Mouse (Mus musculus): ENCODE data around the gene Fbxo31. TPM values are rescaled to one million over a fixed set of nuclear protein-coding genes. Genes with fewer than 3 reads are reported as not detected.
"Not testable (repeated sequence)": the region's sequence is repeated elsewhere in the genome, so short reads cannot be mapped to it uniquely, and the experiment has no call there.

Gene Fbxo31
- polyA plus RNA-seq, 1 experiment from 2014 or later, result 18.4 TPM

DNA sequence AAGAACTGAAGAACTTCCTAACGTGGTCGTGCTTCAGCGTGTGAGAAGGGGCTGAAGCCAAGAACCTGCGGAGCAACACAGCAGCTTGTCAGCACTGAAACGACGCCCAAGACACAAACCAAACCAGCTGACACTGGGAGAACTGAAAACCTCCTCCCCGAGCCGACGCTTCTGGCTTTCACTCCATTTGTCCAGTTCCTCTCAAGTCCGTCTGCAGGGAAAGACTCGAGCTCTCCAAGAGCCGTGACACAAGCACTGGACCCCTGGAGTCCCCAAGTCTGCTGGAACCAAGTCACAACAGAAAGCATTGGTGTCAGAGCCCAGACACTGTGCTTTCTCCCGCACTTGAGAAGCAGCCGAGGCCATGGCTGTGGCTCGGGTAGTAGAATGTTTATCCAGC lies 30.6 kb upstream of the Fbxo31 start:
- DNase-seq (no peak), ATAC-seq (ENCODE audit: insufficient read depth) (no peak)
- TF ChIP-seq CTCF (IDR thresholded peaks at IDR 0.05; ENCODE audit: low read depth), result no peak
- no peaks in the 10 kb centered on the region for H3K9me3 ChIP-seq (ENCODE audit: low read depth, low read length)
- H3K4me3 ChIP-seq (ENCODE audit: low read depth, low read length), result no peak overlapping the region
- H3K27ac ChIP-seq (ENCODE audit: low read depth), result no peak overlapping the region
- no peaks in the 10 kb centered on the region for H3K27me3 ChIP-seq (ENCODE audit: insufficient read depth, low read length)
- H3K4me2 ChIP-seq, result no peak overlapping the region
- no peaks in the 10 kb centered on the region for H3K4me1 ChIP-seq (ENCODE audit: insufficient read depth)
- no peak overlapping the region for H3K9ac ChIP-seq
- WGBS, result 85% methylated on average over 15 of the region's 15 CpGs
- H3K36me3 ChIP-seq (ENCODE audit: insufficient read depth), result peaks cover 66% of the 10 kb centered on the region

DNA sequence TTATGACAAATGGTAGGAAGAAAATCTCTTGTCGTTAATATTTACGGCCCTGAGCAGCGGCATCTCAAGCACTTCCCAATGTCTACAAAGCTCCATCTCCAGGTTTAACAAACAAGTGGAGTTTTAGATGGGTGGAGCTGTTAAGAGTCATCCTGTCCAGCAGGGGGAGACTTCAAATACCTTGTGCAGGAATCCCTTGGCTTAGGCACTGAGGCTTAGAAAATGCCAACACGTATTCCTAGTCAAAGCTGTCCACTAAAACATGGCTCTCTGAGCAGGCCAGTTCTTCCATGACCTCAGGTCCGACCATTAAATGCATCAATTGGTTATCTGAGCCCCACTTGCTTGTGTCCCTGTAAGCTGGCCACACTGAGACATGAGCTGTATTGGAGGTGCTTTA lies 29.1 kb upstream of the Fbxo31 start:
- 81% methylated on average over 5 of the region's 5 CpGs for WGBS
- ATAC-seq (ENCODE audit: insufficient read depth) (no peak), DNase-seq (peak; percentile 22)
- Histone ChIP-seq H3K27ac (ENCODE audit: low read depth) (no peak overlapping the region), H3K4me1 (ENCODE audit: insufficient read depth) (no peaks in the 10 kb centered on the region), H3K36me3 (ENCODE audit: insufficient read depth) (peaks cover 79% of the 10 kb centered on the region), H3K4me3 (ENCODE audit: low read depth, low read length) (no peak overlapping the region), H3K4me2 (no peak overlapping the region), H3K9me3 (ENCODE audit: low read depth, low read length) (no peaks in the 10 kb centered on the region), H3K27me3 (ENCODE audit: insufficient read depth, low read length) (no peaks in the 10 kb centered on the region), H3K9ac (no peak overlapping the region)
- peak; percentile 54 for TF ChIP-seq CTCF (IDR thresholded peaks at IDR 0.05; ENCODE audit: low read depth)

DNA sequence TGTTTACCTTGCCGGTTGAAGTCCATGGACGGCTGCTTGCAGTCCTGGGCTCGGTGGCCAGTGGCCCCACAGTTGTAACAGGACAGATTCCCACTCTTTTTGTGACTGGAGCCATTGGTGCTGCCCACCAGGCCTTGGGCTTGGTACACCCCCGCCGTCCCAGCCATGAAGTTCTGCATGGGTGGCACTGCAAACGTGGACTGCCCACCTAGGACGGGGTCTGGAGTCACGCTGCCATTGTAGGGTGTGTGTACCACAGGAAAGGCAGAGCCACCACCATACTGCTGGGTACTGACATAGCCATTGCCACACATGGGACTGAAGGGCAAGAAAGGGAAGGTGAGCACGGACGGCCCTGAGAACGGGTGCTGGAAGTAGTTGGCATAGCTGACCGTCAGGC lies 25.2 kb upstream of the Fbxo31 start:
- WGBS, result 94% methylated on average over 12 of the region's 12 CpGs
- Histone ChIP-seq H3K27me3 (ENCODE audit: insufficient read depth, low read length) (no peaks in the 10 kb centered on the region), H3K4me1 (ENCODE audit: insufficient read depth) (no peaks in the 10 kb centered on the region), H3K9ac (no peak overlapping the region), H3K27ac (ENCODE audit: low read depth) (no peak overlapping the region), H3K36me3 (ENCODE audit: insufficient read depth) (peaks cover 95% of the 10 kb centered on the region), H3K4me2 (no peak overlapping the region), H3K4me3 (ENCODE audit: low read depth, low read length) (no peak overlapping the region), H3K9me3 (ENCODE audit: low read depth, low read length) (no peaks in the 10 kb centered on the region)
- TF ChIP-seq CTCF (IDR thresholded peaks at IDR 0.05; ENCODE audit: low read depth), result no peak
- no peak for ATAC-seq (ENCODE audit: insufficient read depth)
- no peak for DNase-seq

DNA sequence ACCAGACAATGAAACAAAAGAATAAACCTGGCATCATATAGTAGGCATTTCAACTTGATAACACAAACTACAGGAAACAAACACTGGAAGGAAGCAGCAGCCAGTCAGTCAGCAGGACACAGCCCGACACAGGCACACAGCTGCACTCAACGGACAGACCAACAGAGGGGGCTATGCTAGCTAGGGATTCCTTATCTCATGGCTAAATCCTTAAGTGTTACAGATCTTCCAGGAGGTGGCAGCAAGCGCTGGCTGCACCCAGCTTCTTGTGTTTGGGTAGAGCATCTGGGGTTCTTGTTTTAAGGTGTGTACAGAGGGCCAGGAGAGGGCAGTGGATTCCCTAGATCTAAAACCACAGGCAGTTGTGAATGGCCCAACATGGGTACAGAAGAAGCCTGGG lies 24.3 kb upstream of the Fbxo31 start:
- Histone ChIP-seq H3K27ac (ENCODE audit: low read depth) (no peak overlapping the region), H3K4me2 (no peak overlapping the region), H3K4me1 (ENCODE audit: insufficient read depth) (no peaks in the 10 kb centered on the region), H3K4me3 (ENCODE audit: low read depth, low read length) (no peak overlapping the region), H3K27me3 (ENCODE audit: insufficient read depth, low read length) (no peaks in the 10 kb centered on the region), H3K36me3 (ENCODE audit: insufficient read depth) (peaks cover 92% of the 10 kb centered on the region), H3K9me3 (ENCODE audit: low read depth, low read length) (no peaks in the 10 kb centered on the region), H3K9ac (no peak overlapping the region)
- peak; percentile 88 for DNase-seq
- ATAC-seq (ENCODE audit: insufficient read depth), result peak; percentile 22; the same call in 1 of the 2 replicates
- WGBS, result 30% methylated on average over 3 of the region's 3 CpGs
- TF ChIP-seq CTCF (IDR thresholded peaks at IDR 0.05; ENCODE audit: low read depth), result peak; percentile 84

DNA sequence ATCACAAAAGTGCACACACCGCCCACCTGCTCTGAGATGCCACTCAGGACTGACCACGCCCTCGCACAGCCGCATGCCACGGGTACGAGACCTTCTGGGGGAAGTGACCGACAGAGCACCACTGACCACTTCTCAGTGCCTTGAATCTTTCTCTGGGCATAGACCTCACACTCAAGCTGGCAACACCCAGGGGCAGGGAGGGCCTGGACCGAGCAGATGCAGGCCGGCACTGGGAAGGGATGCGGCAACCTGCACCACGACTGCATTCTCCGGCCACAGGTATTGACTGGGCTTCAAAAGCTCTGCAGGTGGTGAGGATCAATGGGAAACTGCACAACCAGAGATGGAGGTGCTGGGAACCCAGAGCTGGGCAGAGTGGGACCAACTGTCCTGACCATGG lies 23.8 kb upstream of the Fbxo31 start:
- H3K9me3 ChIP-seq (ENCODE audit: low read depth, low read length), result no peaks in the 10 kb centered on the region
- H3K4me1 ChIP-seq (ENCODE audit: insufficient read depth), result no peaks in the 10 kb centered on the region
- no peak overlapping the region for H3K27ac ChIP-seq (ENCODE audit: low read depth)
- ATAC-seq (ENCODE audit: insufficient read depth) (no peak), DNase-seq (no peak)
- no peaks in the 10 kb centered on the region for H3K27me3 ChIP-seq (ENCODE audit: insufficient read depth, low read length)
- TF ChIP-seq CTCF (IDR thresholded peaks at IDR 0.05; ENCODE audit: low read depth), result no peak
- peaks cover 92% of the 10 kb centered on the region for H3K36me3 ChIP-seq (ENCODE audit: insufficient read depth)
- no peak overlapping the region for H3K4me2 ChIP-seq
- H3K9ac ChIP-seq, result no peak overlapping the region
- H3K4me3 ChIP-seq (ENCODE audit: low read depth, low read length), result no peak overlapping the region
- WGBS, result 91% methylated on average over 12 of the region's 12 CpGs

DNA sequence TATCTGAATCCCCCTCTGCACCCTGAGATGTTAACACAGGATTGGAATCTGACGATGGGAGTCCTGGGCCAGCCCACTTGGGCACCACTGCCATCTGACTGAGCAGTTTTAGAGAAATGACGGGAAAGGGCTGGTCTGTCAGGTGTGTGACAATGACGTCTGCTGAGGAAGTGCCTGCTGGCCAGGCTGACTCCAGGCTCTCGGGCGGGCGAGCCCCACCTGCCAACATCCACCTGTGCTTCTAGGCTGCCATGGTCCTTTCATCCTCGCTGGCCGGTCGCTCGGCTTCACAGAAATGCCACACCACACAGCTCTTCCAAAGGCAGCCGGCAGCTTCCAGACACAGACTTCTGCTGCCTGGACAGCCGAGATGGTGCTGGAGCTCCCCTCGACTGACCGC lies 21.2 kb upstream of the Fbxo31 start:
- DNase-seq, result no peak
- no peak for TF ChIP-seq CTCF (IDR thresholded peaks at IDR 0.05; ENCODE audit: low read depth)
- ATAC-seq (ENCODE audit: insufficient read depth), result no peak
- Histone ChIP-seq H3K27ac (ENCODE audit: low read depth) (no peak overlapping the region), H3K36me3 (ENCODE audit: insufficient read depth) (peaks cover 86% of the 10 kb centered on the region), H3K27me3 (ENCODE audit: insufficient read depth, low read length) (no peaks in the 10 kb centered on the region), H3K4me1 (ENCODE audit: insufficient read depth) (no peaks in the 10 kb centered on the region), H3K9ac (no peak overlapping the region), H3K4me3 (ENCODE audit: low read depth, low read length) (no peak overlapping the region), H3K9me3 (ENCODE audit: low read depth, low read length) (no peaks in the 10 kb centered on the region), H3K4me2 (no peak overlapping the region)
- 77% methylated on average over 14 of the region's 14 CpGs for whole genome bisulfite sequencing

DNA sequence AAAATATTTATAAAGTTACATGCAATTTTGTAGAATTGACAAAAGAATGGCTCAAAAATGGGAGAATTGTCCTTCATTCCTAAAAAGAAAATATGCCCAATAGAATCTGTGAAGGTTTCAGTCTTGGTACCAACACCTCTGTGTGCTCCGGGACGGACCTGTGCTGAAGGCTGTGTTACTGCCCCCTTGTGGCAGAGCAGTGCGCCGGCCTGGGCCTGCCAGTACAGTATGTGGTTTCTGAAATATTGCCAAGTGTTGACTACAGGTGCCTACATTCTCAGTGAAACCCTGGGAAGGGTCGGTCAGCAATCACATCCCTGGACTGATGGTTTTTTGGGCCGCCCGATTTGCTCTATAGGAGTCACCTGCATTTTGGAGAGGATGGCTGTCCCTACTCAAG lies 20.3 kb upstream of the Fbxo31 start:
- DNase-seq (peak; percentile 90), ATAC-seq (ENCODE audit: insufficient read depth) (peak; percentile 71)
- Histone ChIP-seq H3K9me3 (ENCODE audit: low read depth, low read length) (no peaks in the 10 kb centered on the region), H3K27ac (ENCODE audit: low read depth) (no peak overlapping the region), H3K4me1 (ENCODE audit: insufficient read depth) (no peaks in the 10 kb centered on the region), H3K9ac (no peak overlapping the region), H3K36me3 (ENCODE audit: insufficient read depth) (peaks cover 84% of the 10 kb centered on the region), H3K4me3 (ENCODE audit: low read depth, low read length) (no peak overlapping the region), H3K27me3 (ENCODE audit: insufficient read depth, low read length) (no peaks in the 10 kb centered on the region), H3K4me2 (no peak overlapping the region)
- peak; percentile 89 for TF ChIP-seq CTCF (IDR thresholded peaks at IDR 0.05; ENCODE audit: low read depth)
- 29% methylated on average over 7 of the region's 7 CpGs for WGBS

DNA sequence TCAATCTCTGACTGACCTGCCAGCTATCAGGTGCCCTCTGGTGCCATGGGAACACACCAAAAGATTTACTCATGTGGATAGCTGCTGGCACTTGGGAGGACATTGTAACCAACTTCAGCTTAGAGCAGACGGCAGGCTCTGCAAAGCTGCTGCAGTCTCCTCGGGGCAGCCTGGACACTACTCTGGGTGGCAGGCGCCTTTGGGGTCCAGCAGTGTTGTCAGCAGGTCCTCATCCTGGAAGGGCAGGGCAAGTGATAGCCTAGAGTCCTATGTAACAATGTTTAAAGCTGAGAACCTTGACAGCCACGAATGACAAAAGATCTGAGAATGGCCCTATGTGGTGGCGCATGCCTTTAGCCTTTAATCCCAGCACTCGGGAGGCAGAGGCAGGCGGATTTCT lies 19.6 kb upstream of the Fbxo31 start:
- H3K9me3 ChIP-seq (ENCODE audit: low read depth, low read length), result no peaks in the 10 kb centered on the region
- no peak overlapping the region for H3K9ac ChIP-seq
- H3K4me3 ChIP-seq (ENCODE audit: low read depth, low read length), result no peak overlapping the region
- H3K27ac ChIP-seq (ENCODE audit: low read depth), result no peak overlapping the region
- no peak overlapping the region for H3K4me2 ChIP-seq
- WGBS, result 87% methylated on average over 7 of the region's 7 CpGs
- DNase-seq (no peak), ATAC-seq (ENCODE audit: insufficient read depth) (no peak)
- no peaks in the 10 kb centered on the region for H3K27me3 ChIP-seq (ENCODE audit: insufficient read depth, low read length)
- peaks cover 79% of the 10 kb centered on the region for H3K36me3 ChIP-seq (ENCODE audit: insufficient read depth)
- H3K4me1 ChIP-seq (ENCODE audit: insufficient read depth), result no peaks in the 10 kb centered on the region
- no peak for TF ChIP-seq CTCF (IDR thresholded peaks at IDR 0.05; ENCODE audit: low read depth)

DNA sequence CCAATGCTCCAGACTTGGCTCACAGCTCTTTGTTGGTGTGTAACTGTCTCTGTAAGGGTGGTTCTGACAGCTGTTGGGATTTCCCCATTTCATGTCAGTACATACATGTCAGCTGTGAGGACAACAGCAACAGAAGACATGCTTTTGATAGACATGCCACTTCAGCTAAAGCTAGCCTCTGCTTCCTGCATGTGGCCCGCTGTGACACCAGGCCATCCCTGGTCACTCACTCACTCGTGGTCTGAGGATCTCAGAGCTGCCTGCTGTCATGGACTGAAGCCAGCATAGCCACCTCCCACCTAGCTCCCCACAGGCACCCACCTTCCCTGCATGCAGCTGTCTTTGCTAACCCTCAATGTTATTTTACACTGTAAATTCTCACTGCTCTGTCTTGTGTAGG lies 18.9 kb upstream of the Fbxo31 start:
- H3K9me3 ChIP-seq (ENCODE audit: low read depth, low read length); DNase-seq; H3K27ac ChIP-seq (ENCODE audit: low read depth); H3K4me1 ChIP-seq (ENCODE audit: insufficient read depth); H3K27me3 ChIP-seq (ENCODE audit: insufficient read depth, low read length); H3K4me2 ChIP-seq; ATAC-seq (ENCODE audit: insufficient read depth); H3K9ac ChIP-seq; H3K4me3 ChIP-seq (ENCODE audit: low read depth, low read length): not testable (repeated sequence)
- peaks cover 73% of the 10 kb centered on the region for H3K36me3 ChIP-seq (ENCODE audit: insufficient read depth)
- 78% methylated on average over 2 of the region's 2 CpGs for WGBS
